Mouse (Mus musculus): ENCODE data around the gene Acpp.

Acpp gene

GRCm38 (mm10) chr9:104247307-104247987 is 90.1 kb downstream of the Acpp start:
- DNase-seq = no peak

GRCm38 (mm10) chr9:104243799-104244466 is 93.6 kb downstream of the Acpp start:
- no peak for DNase-seq

GRCm38 (mm10) chr9:104240146-104240545 is 97.4 kb downstream of the Acpp start:
- DNase-seq = no peak

- DNase-seq = no peak
These were observed 98.5 kb downstream of the Acpp start for GRCm38 (mm10) chr9:104239076-104239475.

All from kidney, adult 11 months (tissue).